Mouse (Mus musculus) adrenal gland, postnatal 10 days (tissue): ENCODE measurements around the gene Ccdc6. TPM values are rescaled to one million over a fixed set of nuclear protein-coding genes. Genes with fewer than 3 reads are reported as not detected.

Source experiments
- DNase-seq: peaks from one replicate; pipeline ENCODE4 v3.0.0; 2021; ENCODE audit warnings: mixed read lengths
- total RNA-seq, 2 experiments: library from RNA; stranded (reverse); gene quantifications; 2 replicates each; pipeline ENCODE4 v1.2.3; 2021

Ccdc6 gene
- total RNA-seq, 2 experiments from 2014 or later: 46.9 to 56.7 TPM

GRCm38 (mm10) chr10:70132714-70133113, 35.8 kb downstream of the Ccdc6 start:
- no peak for DNase-seq

DNA sequence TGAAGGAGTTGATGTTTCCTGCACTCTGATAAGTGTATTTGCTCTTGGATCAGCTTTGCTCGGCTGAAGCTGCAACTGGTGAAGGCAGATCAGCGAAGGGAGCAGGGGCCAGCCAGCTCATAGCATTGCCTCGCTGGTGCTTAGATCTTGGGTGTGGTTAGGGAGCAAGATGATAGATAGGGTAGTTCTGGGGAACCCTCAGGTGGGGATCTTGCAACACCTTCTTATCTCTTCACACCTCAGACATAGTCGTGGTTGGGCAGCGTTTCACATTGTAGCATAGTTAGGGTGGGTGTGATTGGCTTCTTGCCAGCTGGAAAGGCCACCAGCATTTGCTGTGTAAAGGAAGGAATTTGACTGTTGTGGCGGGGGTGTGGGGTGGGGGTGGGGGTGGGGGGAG, 36.3 kb downstream of the Ccdc6 start:
- DNase-seq: no peak

DNA sequence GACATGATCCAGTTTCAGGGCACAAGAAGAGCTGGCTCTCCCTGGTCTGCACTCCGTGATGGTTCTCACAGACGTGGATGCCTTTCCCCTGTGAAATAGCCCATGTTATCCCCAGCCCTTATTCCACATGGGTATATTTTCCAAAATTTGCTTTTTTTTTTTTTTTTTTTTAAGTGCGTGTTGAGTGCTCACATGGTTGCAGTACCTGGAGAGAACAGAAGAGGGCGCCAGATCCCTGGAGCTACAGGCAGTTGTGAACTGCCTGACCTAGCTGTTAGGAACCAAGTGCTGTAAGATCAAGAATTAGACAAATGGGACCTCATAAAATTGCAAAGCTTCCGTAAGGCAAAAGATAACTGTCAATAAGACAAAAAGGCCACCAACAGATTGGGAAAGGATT, 38.8 kb downstream of the Ccdc6 start:
- DNase-seq: peak; percentile 48

GRCm38 (mm10) chr10:70137652-70138051, 40.7 kb downstream of the Ccdc6 start:
- no peak for DNase-seq

- no peak for DNase-seq
Observed at GRCm38 (mm10) chr10:70138150-70138549, 41.2 kb downstream of the Ccdc6 start.

DNA sequence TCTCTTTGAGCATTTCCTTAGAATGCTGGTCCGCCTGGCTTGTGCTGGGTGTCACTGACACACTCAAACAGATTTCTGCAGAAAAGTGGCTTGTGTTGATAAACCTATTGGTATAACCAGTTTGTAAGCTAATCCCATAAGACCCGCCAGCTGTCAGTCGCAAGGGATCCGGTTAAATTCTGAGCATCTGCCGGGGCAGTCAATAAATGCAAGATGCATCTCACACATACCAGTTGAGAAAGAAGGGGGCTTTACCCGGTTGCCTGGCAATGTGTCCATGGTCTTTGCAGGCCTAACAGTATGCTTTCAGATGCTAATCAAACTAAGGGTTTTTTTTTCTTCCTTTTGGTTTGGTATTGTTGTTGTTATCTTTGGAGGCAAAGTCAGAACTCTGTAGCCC, 42.4 kb downstream of the Ccdc6 start:
- DNase-seq: no peak

DNA sequence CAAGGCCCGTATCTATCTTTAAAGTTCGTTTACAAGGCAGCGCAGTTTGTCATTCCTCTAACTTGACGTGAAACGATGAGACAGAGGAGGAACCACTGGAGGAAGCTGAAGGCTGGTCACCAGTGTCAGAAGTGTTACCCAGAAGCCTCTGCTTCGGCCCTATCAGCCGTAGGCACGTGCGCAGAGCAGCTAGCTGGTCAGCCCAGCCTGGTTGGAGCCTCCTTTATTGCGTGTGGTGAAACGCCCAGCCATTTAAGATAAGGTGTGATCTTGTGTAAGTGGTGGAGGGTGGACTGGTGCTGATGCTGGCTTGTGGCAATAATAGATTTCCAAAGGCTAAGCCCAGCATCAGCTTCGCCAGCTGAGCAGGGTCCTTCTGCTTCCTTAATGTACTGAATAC, 43.5 kb downstream of the Ccdc6 start:
- no peak for DNase-seq

GRCm38 (mm10) chr10:70142623-70143022, 45.7 kb downstream of the Ccdc6 start:
- DNase-seq: no peak

- DNase-seq: no peak
Observed at GRCm38 (mm10) chr10:70144004-70144557, 47.2 kb downstream of the Ccdc6 start.

DNA sequence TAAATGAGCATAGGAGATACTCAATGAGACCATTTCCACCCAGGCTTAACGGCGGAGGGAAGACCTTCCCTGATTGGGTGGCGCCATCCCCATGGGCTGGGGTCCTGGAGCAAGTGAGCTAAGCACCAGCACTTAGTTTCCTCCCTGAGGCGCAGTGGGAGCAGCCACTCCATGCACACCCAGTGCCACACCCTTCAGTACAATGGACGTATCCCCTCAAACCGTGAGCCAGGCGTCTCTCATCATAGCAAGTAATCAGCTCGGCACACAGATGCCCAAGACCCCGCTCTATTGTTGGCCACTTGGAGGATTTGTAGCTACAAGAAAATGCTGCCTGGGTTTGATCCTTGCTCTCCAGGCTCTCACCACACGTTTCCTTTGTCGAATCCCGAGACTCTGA, 49.0 kb downstream of the Ccdc6 start:
- DNase-seq: no peak

GRCm38 (mm10) chr10:70149093-70149492, 52.2 kb downstream of the Ccdc6 start:
- peak; percentile 62 for DNase-seq

DNA sequence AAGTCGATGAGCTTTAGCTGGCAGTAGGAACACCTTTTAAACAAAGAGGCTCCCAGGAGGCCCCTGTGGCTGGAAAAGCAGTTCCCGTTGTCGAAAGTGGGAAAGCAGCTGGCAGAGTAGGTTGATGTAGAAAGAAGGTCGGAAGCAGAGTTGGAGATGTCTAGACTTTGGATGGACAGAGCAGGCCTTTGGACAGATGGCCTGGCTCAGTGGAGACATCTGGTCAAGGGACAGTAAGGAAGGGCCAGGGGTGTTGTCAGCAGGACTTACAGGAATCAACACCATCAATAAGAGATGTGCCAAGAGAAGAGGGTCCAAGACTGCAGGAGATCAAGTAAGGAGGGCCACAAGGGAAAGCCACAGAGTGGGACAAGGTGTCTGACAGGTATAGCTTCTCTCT, 53.4 kb downstream of the Ccdc6 start:
- DNase-seq: no peak

DNA sequence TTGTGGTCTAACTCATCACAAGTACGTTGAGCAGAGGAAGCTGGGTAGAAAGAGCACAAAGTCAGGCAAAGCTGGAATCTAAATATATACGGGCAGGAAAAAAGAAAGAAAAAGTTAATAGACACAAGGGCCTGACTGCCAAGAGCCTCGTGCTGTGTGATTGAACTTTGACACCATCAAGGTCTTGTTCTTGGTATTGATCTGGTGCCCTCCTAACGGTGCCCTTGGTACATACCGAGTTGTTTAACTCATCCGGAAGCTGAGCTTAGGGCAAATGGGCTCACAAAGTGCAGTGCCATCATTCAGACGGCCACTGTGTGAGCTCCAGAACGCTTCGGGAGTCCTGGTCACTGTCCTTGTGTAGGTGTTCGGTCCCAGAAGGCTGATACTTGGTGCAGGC, 54.2 kb downstream of the Ccdc6 start:
- no peak for DNase-seq

- DNase-seq: no peak
Observed at GRCm38 (mm10) chr10:70152190-70152743, 55.3 kb downstream of the Ccdc6 start.

DNA sequence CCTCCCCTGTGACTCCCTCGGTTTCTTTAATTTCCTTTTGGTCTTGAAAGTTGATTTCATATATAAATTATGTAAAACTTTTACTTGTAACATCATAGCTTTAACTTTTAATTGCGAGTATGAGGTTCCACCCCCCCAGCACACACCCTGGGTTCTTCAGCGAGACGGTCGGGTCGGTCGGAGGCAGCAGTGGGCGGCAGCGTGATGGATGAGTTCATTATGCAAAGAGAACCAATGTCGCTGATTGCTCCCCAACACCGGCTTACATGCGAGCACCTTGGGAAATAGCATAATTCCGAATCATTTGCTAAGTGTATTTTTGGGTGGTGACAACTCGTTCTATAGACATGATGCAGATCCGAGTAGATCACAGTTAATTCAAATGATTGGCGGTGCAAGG, 56.9 kb downstream of the Ccdc6 start:
- DNase-seq: no peak

DNA sequence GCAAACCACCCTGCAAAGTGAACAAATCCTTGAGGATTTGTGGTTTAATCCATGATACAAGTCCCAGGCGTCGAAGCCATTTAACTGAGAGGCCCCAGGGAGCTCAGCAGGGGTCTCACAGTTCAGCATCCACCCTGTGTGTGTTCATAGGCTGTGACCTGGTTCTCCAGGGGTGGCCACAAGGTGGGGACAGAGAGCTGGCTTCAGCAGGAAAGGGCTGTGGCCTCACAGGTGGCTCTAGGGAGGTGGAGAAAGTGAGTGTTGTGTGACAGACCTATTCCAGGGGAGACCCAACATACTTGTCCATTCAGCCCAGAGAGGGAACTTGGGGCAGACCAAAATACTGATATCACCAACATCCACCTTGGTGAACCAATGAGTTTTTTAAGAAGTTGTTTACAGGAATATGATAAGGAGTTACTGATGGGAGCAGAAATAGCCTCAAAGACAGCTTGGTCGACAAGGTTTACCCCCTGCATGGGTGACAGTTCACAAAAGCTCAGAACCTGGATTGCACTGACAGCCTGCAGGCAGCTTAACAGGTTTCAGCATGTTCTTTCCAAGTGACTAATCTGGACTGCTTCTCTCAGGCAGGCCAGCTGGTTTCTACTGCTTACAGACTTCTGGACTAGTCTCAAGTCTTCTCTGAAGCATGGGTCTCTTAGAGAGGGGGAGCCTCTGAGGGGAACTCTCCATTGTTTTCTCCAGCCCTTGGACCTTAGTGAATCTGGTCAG, 59.7 kb downstream of the Ccdc6 start:
- peak; percentile 45 for DNase-seq

DNA sequence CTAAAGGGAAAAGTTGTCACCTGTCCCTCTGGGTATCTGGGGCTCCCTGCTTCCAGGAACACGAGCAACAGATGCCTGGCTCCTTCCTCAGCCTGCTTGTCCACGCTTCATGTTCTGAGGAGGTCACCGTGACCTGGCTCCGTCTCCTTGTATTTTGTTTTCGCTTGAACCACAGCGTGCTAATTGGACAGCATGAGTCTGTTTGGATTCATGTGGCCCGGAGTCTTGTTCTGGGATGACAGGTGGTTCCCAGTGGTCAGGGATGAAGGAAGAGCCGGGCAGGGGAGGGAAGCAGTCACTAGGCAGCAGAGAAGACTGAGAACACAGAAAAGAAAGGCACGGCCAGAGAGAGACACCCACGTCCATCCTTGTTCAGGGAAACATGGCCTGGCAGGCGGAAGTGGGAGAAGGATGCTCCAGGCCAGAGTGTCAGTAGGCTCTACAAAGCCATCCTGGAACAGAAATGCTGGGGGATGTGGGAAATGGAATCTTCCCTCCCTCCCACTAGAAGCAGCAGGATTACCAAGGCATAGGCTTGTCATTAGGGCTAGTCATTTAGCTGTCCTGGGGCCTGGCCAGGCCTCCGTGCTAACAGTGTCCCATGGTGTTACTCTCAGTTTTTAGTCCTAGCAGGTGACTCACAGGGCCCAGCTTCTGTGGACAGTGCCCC, 62.9 kb downstream of the Ccdc6 start:
- DNase-seq: no peak

DNA sequence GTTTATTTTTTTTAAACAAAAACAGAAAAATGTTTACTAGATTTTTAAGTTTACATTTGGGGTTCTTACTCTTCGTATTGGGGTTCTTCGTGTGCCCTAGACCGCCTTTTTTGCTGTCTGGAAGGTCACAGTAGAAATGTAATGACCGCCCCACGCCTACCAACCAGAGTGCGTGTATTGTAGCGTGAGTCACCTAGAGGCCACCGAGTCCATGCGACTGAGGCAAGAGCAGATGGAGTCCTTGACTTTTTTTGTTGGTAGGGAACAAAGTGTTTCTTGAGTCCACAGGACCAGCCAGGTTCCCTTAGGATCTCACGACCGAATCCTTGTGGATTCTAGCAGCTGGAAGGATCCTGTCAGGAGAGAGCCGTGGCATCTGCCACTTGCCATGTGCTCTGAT, 63.9 kb downstream of the Ccdc6 start:
- DNase-seq: peak; percentile 47

- DNase-seq: no peak
Observed at GRCm38 (mm10) chr10:70161504-70161903, 64.6 kb downstream of the Ccdc6 start.

GRCm38 (mm10) chr10:70163681-70164080, 66.8 kb downstream of the Ccdc6 start:
- DNase-seq: no peak

GRCm38 (mm10) chr10:70165877-70166276, 69.0 kb downstream of the Ccdc6 start:
- no peak for DNase-seq

GRCm38 (mm10) chr10:70166427-70166826, 69.5 kb downstream of the Ccdc6 start:
- DNase-seq: no peak

DNA sequence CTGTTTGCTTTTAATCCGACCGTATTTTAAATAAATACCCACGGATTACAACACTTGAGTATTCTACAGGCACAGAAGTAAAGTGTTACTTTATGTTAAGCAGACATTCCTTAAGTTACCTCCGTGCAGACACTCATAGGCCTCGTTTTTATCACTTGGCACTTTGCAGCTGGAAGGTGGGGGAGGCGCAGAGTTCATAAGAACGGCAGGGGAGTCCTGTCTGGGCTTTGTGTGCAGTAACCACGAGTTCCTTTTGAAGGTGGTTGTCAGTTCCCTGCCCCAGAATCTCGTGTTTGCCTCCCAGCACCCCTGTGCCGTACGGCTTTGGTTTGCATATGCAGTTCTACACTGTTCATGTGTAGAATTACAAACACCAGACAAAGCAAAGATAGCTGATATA, 70.7 kb downstream of the Ccdc6 start:
- no peak for DNase-seq
